Mouse (Mus musculus): Measurements from ENCODE around the gene Kdm5d. TPM values are rescaled to one million over a fixed set of nuclear protein-coding genes. Genes with fewer than 3 reads are reported as not detected.

Kdm5d gene
- polyA plus RNA-seq (2012; rRNA removed): 6.0 TPM in 1 of 2 replicates, not detected in the other

DNA sequence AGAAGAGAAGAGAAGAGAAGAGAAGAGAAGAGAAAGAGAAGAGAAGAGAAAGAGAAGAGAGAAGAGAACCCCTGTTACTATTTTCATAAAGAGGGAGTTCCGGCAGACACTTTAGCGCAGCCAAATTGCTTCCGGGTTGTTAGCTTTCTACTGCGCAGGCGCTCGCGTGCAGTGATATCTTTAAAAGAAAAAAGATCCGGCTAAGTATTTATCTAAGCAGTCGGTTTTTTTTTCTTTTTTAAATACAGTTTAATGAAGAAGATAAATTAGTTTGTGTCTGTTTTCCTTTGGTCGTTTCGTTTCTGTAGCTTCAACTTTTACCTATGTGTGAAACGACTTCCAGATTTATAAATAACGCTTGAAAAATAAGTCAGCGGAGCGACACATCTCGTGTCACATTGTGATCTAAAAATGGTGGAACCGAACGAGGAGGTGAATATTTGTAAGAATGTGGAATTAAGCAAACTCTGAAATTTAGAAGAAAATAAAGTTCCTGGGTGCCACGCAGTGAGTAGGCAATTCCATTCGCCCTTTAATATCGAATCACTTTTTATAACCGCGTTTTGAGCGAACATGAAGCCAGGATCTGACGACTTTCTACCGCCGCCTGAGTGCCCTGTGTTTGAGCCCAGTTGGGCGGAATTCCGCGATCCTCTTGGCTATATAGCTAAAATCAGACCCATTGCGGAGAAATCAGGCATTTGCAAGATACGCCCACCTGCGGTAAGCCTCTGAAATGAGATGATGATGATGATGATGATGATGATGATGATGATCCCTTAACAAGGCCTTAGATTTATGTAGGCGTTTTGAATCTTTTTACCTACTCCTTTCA, at the start of gene Kdm5d:
TSS of gene Kdm5d (plus strand) at position 396 of the 835 bp plus-strand sequence.

Other genes starting within 250 kb of the Kdm5d start
- not detected in 2 replicates for gene Zfy1, start 100.4 kb upstream of the Kdm5d start, polyA plus RNA-seq (2012; rRNA removed)
- not detected in 2 replicates for gene Uba1y, start 79.1 kb upstream of the Kdm5d start, polyA plus RNA-seq (2012; rRNA removed)
- 4.6 TPM in 1 of 2 replicates, not detected in the other for gene Eif2s3y, start 112.8 kb downstream of the Kdm5d start, polyA plus RNA-seq (2012; rRNA removed)